Mouse (Mus musculus) G1E (cell line): ENCODE data around the gene Irf2bp1.

Experiments used
- CTCF ChIP-seq: IDR thresholded peaks from 2 replicates; pipeline ENCODE4 v1.5.1; 2012; ENCODE audit warnings: low read depth, low read length, inconsistent platforms, mixed read lengths
- GATA1 ChIP-seq: IDR thresholded peaks from 2 replicates; pipeline ENCODE4 v1.6.1; 2012; ENCODE audit warnings: borderline replicate concordance, low read length, inconsistent platforms, mixed read lengths
- GATA2 ChIP-seq: IDR thresholded peaks from 2 replicates; pipeline ENCODE4 v1.6.1; 2012; ENCODE audit warnings: low read depth, low read length, inconsistent platforms, borderline replicate concordance
- POLR2AphosphoS5 ChIP-seq: IDR thresholded peaks from 2 replicates; pipeline ENCODE4 v1.6.1; 2012; ENCODE audit warnings: low read depth, low read length, inconsistent platforms; ENCODE audit not compliant: insufficient replicate concordance
- TAL1 ChIP-seq: conservative IDR thresholded peaks from 2 replicates; pipeline ENCODE4 v1.6.1; 2012; ENCODE audit warnings: low read depth, low read length, inconsistent platforms, mixed read lengths

- TF ChIP-seq CTCF (no peak), GATA1 (no peak), TAL1 (no peak), POLR2AphosphoS5 (no peak), GATA2 (no peak)
These were observed 38.5 kb upstream of the Irf2bp1 start for GRCm38 (mm10) chr7:18965312-18965711.
